Mouse (Mus musculus) neural tube, embryonic 13.5 days (tissue): ENCODE data around the gene Tef. TPM values are rescaled to one million over a fixed set of nuclear protein-coding genes. Genes with fewer than 3 reads are reported as not detected.

Source experiments
- polyA plus RNA-seq: library from polyadenylated mRNA; unstranded; fragments of >200 nt; fragmentation: Nextera tagmentation; extraction: Ambion mirVana; gene quantifications from 2 replicates; pipeline ENCODE4 v1.2.1, GENCODE M21; 2015

Tef gene
- polyA plus RNA-seq, 1 experiment from 2014 or later = 20.6 TPM

Other genes starting within 250 kb of the Tef start
- 23.1 and 24.1 TPM in 2 replicates for gene Ep300, start 217.1 kb upstream of the Tef start, polyA plus RNA-seq
- 23.1 and 27.0 TPM in 2 replicates for gene L3mbtl2, start 138.5 kb upstream of the Tef start, polyA plus RNA-seq
- 12.3 and 13.8 TPM in 2 replicates for gene Chadl, start 105.1 kb upstream of the Tef start, polyA plus RNA-seq
- 43.9 and 47.6 TPM in 2 replicates for gene Zc3h7b, start 57.4 kb upstream of the Tef start, polyA plus RNA-seq
- 114 and 115 TPM in 2 replicates for gene Rangap1, start 56.9 kb upstream of the Tef start, polyA plus RNA-seq
- 13.5 and 16.5 TPM in 2 replicates for gene Tob2, start 56.4 kb downstream of the Tef start, polyA plus RNA-seq
- gene Phf5a, start 69.5 kb downstream of the Tef start, polyA plus RNA-seq = 111 and 129 TPM in 2 replicates
- gene Aco2, start 69.9 kb downstream of the Tef start, polyA plus RNA-seq = 252 and 268 TPM in 2 replicates
- gene Polr3h, start 123.8 kb downstream of the Tef start, polyA plus RNA-seq = 78.6 and 80.6 TPM in 2 replicates
- 117 and 127 TPM in 2 replicates for gene Csdc2, start 134.3 kb downstream of the Tef start, polyA plus RNA-seq
- 62.2 and 75.2 TPM in 2 replicates for gene Pmm1, start 158.5 kb downstream of the Tef start, polyA plus RNA-seq
- gene 1700029P11Rik, start 178.1 kb downstream of the Tef start, polyA plus RNA-seq = not detected in 2 replicates
- gene Xrcc6, start 185.4 kb downstream of the Tef start, polyA plus RNA-seq = 45.0 and 46.7 TPM in 2 replicates
- 43.4 and 46.2 TPM in 2 replicates for gene Desi1, start 231.4 kb downstream of the Tef start, polyA plus RNA-seq
- 230 and 245 TPM in 2 replicates for gene Snu13, start 245.2 kb downstream of the Tef start, polyA plus RNA-seq